Mouse (Mus musculus) liver, embryonic 14.5 days (tissue): ENCODE measurements around the gene Phip. TPM values are rescaled to one million over a fixed set of nuclear protein-coding genes. Genes with fewer than 3 reads are reported as not detected.

ENCODE experiments used
- ATAC-seq: fragments of 200-750 bp; cut with Nextera tagmentation; 2 replicates; pipeline ENCODE4 v1.8.0; 2017; ENCODE audit warnings: moderate number of reproducible peaks, mild to moderate bottlenecking, moderate library complexity; ENCODE audit not compliant: insufficient read depth
- DNase-seq, 3 experiments: peaks; one replicate each; pipeline ENCODE4 v3.0.0-alpha.2; 2012 to 2013; ENCODE audit warnings: low read depth in 3 of 3, low spot score in 3 of 3
- H3K27ac ChIP-seq: fragments of 300-500 bp; sonication (generic); 2 replicates; pipeline ENCODE4 v1.5.1; 2014; ENCODE audit warnings: moderate library complexity, mild to moderate bottlenecking, control low read depth, inconsistent platforms
- H3K27me3 ChIP-seq: fragments of 300-500 bp; sonication (generic); 2 replicates; pipeline ENCODE4 v1.6.1; 2014; ENCODE audit warnings: mild to moderate bottlenecking, low read length, moderate library complexity; ENCODE audit not compliant: control insufficient read depth, insufficient read depth
- H3K36me3 ChIP-seq: fragments of 300-500 bp; sonication (generic); replicated peaks from 2 replicates; pipeline ENCODE4 v1.6.1; 2014; ENCODE audit warnings: low read depth; ENCODE audit not compliant: control insufficient read depth, insufficient read depth
- H3K4me1 ChIP-seq, 2 experiments: fragments of 200-500 bp in 1 of 2; fragments of 300-500 bp in 1 of 2; sonication (generic) in 1 of 2; replicated peaks; 2 replicates each; pipeline ENCODE4 v1.6.1; 2012 to 2014; ENCODE audit warnings: antibody characterized with exemption in 1 of 2, inconsistent platforms in 1 of 2, low read length in 1 of 2; ENCODE audit not compliant: control insufficient read depth in 2 of 2, insufficient read depth in 2 of 2
- H3K4me2 ChIP-seq: fragments of 300-500 bp; sonication (generic); 2 replicates; pipeline ENCODE4 v1.6.1; 2014; ENCODE audit warnings: low read depth, mild to moderate bottlenecking, control low read depth, moderate library complexity
- H3K4me3 ChIP-seq, 2 experiments: fragments of 200-500 bp in 1 of 2; fragments of 300-500 bp in 1 of 2; sonication (generic) in 1 of 2; 2 replicates each; pipeline ENCODE4 v1.5.1; 2012 to 2014; ENCODE audit warnings: low read depth in 2 of 2, low read length in 2 of 2, mild to moderate bottlenecking in 2 of 2, control low read depth in 1 of 2, inconsistent platforms in 1 of 2, moderate library complexity in 1 of 2; ENCODE audit not compliant: insufficient read depth in 1 of 2
- H3K9ac ChIP-seq: fragments of 300-500 bp; sonication (generic); replicated peaks from 2 replicates; pipeline ENCODE4 v1.6.1; 2014; ENCODE audit warnings: mild to moderate bottlenecking, control low read depth, moderate library complexity
- H3K9me3 ChIP-seq: fragments of 300-500 bp; sonication (generic); 2 replicates; pipeline ENCODE4 v1.6.1; 2016; ENCODE audit warnings: low read length, mixed read lengths; ENCODE audit not compliant: control insufficient read depth
- CTCF ChIP-seq: IDR thresholded peaks from 2 replicates; pipeline ENCODE4 v1.5.1; 2016; ENCODE audit warnings: antibody characterized with exemption, low read depth, control low read depth
- EP300 ChIP-seq: IDR thresholded peaks from 2 replicates; pipeline ENCODE4 v1.6.1; 2016; ENCODE audit warnings: antibody characterized with exemption, low read depth
- WGBS: fragments of 180-500 bp; shearing (Covaris S2); extraction: QIAGEN DNeasy Blood & Tissue Kit; methylation state at CpG from one replicate; pipeline ENCODE4 v1.1.7; 2014; ENCODE audit not compliant: insufficient replicate concordance; 5-methylcytosine and 5-hydroxymethylcytosine counted together
- polyA plus RNA-seq, 2 experiments: library from polyadenylated mRNA; depleted of rRNA in 1 of 2; stranded (reverse) in 1 of 2; unstranded in 1 of 2; fragments of >200 nt; fragmentation: Nextera tagmentation in 1 of 2; extraction: Ambion mirVana in 1 of 2; gene quantifications; 2 replicates each; pipeline versions ENCODE4 v1.2.1 to v1.2.3; 2012 to 2014

The Phip gene
- polyA plus RNA-seq, 2 experiments, result 3.5 to 17.7 TPM

- Histone ChIP-seq H3K4me3 (peak overlapping the region; percentile 77 to 86), H3K27me3 (no peaks in the 10 kb centered on the region), H3K9ac (peak overlapping the region; percentile 97), H3K36me3 (peaks cover 3% of the 10 kb centered on the region), H3K4me1 (peaks cover 2 to 9% of the 10 kb centered on the region in 2 experiments; a peak in 3 of 4 replicates), H3K9me3 (no peaks in the 10 kb centered on the region), H3K27ac (peak overlapping the region; percentile 32), H3K4me2 (peak overlapping the region; percentile 79)
- no peak for TF ChIP-seq CTCF
- TF ChIP-seq EP300, result no peak
- WGBS, result 28% methylated on average over 8 of the region's 8 CpGs
- ATAC-seq, result no peak
- peak in 1 of 3 experiments; percentile 22 for DNase-seq
Observed at GRCm38 (mm10) chr9:82973321-82973892, 1.9 kb downstream of the Phip start.

GRCm38 (mm10) chr9:82971433-82971832 is 3.9 kb downstream of the Phip start:
- TF ChIP-seq EP300, result no peak
- no peak for TF ChIP-seq CTCF
- Histone ChIP-seq H3K9ac (no peak overlapping the region), H3K4me3 (no peak overlapping the region), H3K4me2 (no peak overlapping the region), H3K27ac (no peak overlapping the region), H3K27me3 (no peaks in the 10 kb centered on the region), H3K36me3 (peaks cover 3% of the 10 kb centered on the region), H3K9me3 (no peaks in the 10 kb centered on the region), H3K4me1 (peaks cover 2 to 6% of the 10 kb centered on the region in 2 experiments; a peak in 2 of 4 replicates)
- DNase-seq (no peak), ATAC-seq (no peak)
- WGBS, result 57% methylated on average over 1 of the region's 1 CpGs

GRCm38 (mm10) chr9:82967076-82967621 is 8.2 kb downstream of the Phip start:
- H3K4me3 ChIP-seq, result no peak overlapping the region
- no peak overlapping the region for H3K9ac ChIP-seq
- DNase-seq, result no peak
- H3K4me2 ChIP-seq, result no peak overlapping the region
- H3K27ac ChIP-seq, result no peak overlapping the region
- no peak for TF ChIP-seq EP300
- TF ChIP-seq CTCF, result no peak
- no peaks in the 10 kb centered on the region for H3K9me3 ChIP-seq
- no peak for ATAC-seq
- H3K36me3 ChIP-seq, result peaks cover 3% of the 10 kb centered on the region
- H3K4me1 ChIP-seq, result no peaks in the 10 kb centered on the region; a peak in 1 of 4 replicates
- WGBS, result 80% methylated on average over 8 of the region's 8 CpGs
- H3K27me3 ChIP-seq, result no peaks in the 10 kb centered on the region

- TF ChIP-seq EP300 (no peak), CTCF (no peak)
- WGBS, result 84% methylated on average over 4 of the region's 4 CpGs
Observed at GRCm38 (mm10) chr9:82963981-82964380, 11.3 kb downstream of the Phip start.

GRCm38 (mm10) chr9:82961352-82961751 is 14.0 kb downstream of the Phip start:
- no peak overlapping the region for H3K9ac ChIP-seq
- no peak overlapping the region for H3K27ac ChIP-seq
- H3K27me3 ChIP-seq, result no peaks in the 10 kb centered on the region
- no peaks in the 10 kb centered on the region for H3K4me1 ChIP-seq
- H3K4me3 ChIP-seq, result no peak overlapping the region
- no peak for ATAC-seq
- no peaks in the 10 kb centered on the region for H3K9me3 ChIP-seq
- TF ChIP-seq CTCF, result no peak
- H3K4me2 ChIP-seq, result no peak overlapping the region
- peaks cover 9% of the 10 kb centered on the region; the same call in 1 of the 2 replicates for H3K36me3 ChIP-seq
- no peak for DNase-seq
- WGBS, result 80% methylated on average over 2 of the region's 2 CpGs

More at GRCm38 (mm10) chr9:82963981-82964380, 11.3 kb downstream of the Phip start:
- no peaks in the 10 kb centered on the region for H3K4me1 ChIP-seq
- ATAC-seq (no peak), DNase-seq (no peak)
- H3K9me3 ChIP-seq, result no peaks in the 10 kb centered on the region
- H3K4me2 ChIP-seq, result no peak overlapping the region
- H3K9ac ChIP-seq, result no peak overlapping the region
- H3K27ac ChIP-seq, result no peak overlapping the region
- no peak overlapping the region for H3K4me3 ChIP-seq
- peaks cover 5% of the 10 kb centered on the region; the same call in 1 of the 2 replicates for H3K36me3 ChIP-seq
- H3K27me3 ChIP-seq, result no peaks in the 10 kb centered on the region
